Mouse (Mus musculus) heart, adult 2 months (tissue): ENCODE measurements around the gene Aldoart1. TPM values are rescaled to one million over a fixed set of nuclear protein-coding genes. Genes with fewer than 3 reads are reported as not detected.

Source experiments
- DNase-seq, 2 experiments: peaks; one replicate each; pipeline ENCODE4 v3.0.0; 2021
- H3K27ac ChIP-seq: fragments of 200-600 bp; 2 replicates; pipeline ENCODE4 v1.8.1; 2022
- H3K27me3 ChIP-seq: fragments of 200-500 bp; 2 replicates; pipeline ENCODE4 v1.6.1; 2012; ENCODE audit warnings: mild to moderate bottlenecking, low read length, inconsistent platforms, mixed read lengths; ENCODE audit not compliant: control insufficient read depth, insufficient read depth
- H3K36me3 ChIP-seq: fragments of 200-500 bp; 2 replicates; pipeline ENCODE4 v1.6.1; 2012; ENCODE audit warnings: low read length, inconsistent platforms; ENCODE audit not compliant: control insufficient read depth, insufficient read depth
- H3K4me1 ChIP-seq: fragments of 200-500 bp; 2 replicates; pipeline ENCODE4 v1.6.1; 2011; ENCODE audit warnings: low read length; ENCODE audit not compliant: control insufficient read depth, insufficient read depth
- H3K4me3 ChIP-seq: fragments of 200-600 bp; 2 replicates; pipeline ENCODE4 v1.8.1; 2022
- H3K79me2 ChIP-seq: fragments of 200-500 bp; replicated peaks from 2 replicates; pipeline ENCODE4 v1.6.1; 2012; ENCODE audit warnings: mild to moderate bottlenecking, inconsistent platforms, low read length, moderate library complexity, mixed read lengths; ENCODE audit not compliant: control insufficient read depth, insufficient read depth
- H3K9ac ChIP-seq: fragments of 200-500 bp; 2 replicates; pipeline ENCODE4 v1.6.1; 2012; ENCODE audit warnings: low read depth, mild to moderate bottlenecking, control low read depth, inconsistent platforms, low read length, mixed read lengths
- CTCF ChIP-seq: fragments of 200-600 bp; IDR thresholded peaks from 2 replicates; pipeline ENCODE4 v1.8.1; 2022; ENCODE audit warnings: antibody characterized with exemption, mild to moderate bottlenecking, moderate library complexity
- EP300 ChIP-seq: fragments of 200-500 bp; IDR thresholded peaks from 2 replicates; pipeline ENCODE4 v1.6.1; 2011; ENCODE audit warnings: low read depth, low read length, control low read depth; ENCODE audit not compliant: insufficient read depth
- POLR2A ChIP-seq: fragments of 200-500 bp; IDR thresholded peaks from 2 replicates; pipeline ENCODE4 v1.6.1; 2011; ENCODE audit warnings: mild to moderate bottlenecking, low read depth, low read length, control low read depth; ENCODE audit not compliant: insufficient read depth
- WGBS: fragments of 180-500 bp; shearing (Covaris S2); methylation state at CpG from one replicate; pipeline ENCODE4 v1.1.7; 2018; 5-methylcytosine and 5-hydroxymethylcytosine counted together
- intact Hi-C: fragments of 180-260 bp; cut with DNase I; formaldehyde crosslinking; loops from one replicate; pipeline ENCODE4 v1.15.1; 2025
- long read RNA-seq: library from polyadenylated mRNA; stranded (forward); transcript quantifications from one replicate; pipeline ENCODE4 v2.0.0, GENCODE M21; 2021
- polyA plus RNA-seq: library from polyadenylated mRNA; depleted of rRNA; stranded (reverse); fragments of >200 nt; gene quantifications from 2 replicates; pipeline ENCODE4 v1.2.3, GENCODE M21; 2012; rRNA removed
- total RNA-seq, 2 experiments: library from RNA; stranded (reverse); gene quantifications; 2 replicates each; pipeline ENCODE4 v1.2.3; 2021

Aldoart1 gene
- not detected for total RNA-seq
- polyA plus RNA-seq = 0.21 and 0.61 TPM in 2 replicates
- long read RNA-seq = 0 reads

- no peak within 1 kb of the TSS for H3K27ac ChIP-seq
- H3K36me3 ChIP-seq = no peaks in the 10 kb centered on the region
- intact Hi-C loops = no loop called here
- no peaks in the 10 kb centered on the region for H3K4me1 ChIP-seq
- 93% methylated on average over 9 of the region's 9 CpGs for WGBS
- no peak within 1 kb of the TSS for H3K9ac ChIP-seq
- H3K79me2 ChIP-seq = no peaks in the 10 kb centered on the region
- no peak for DNase-seq
- H3K27me3 ChIP-seq = no peaks in the 10 kb centered on the region
- TF ChIP-seq CTCF = no peak
- TF ChIP-seq POLR2A = no peak
- no peak for TF ChIP-seq EP300
- H3K4me3 ChIP-seq = no peak within 1 kb of the TSS
Observed at GRCm38 (mm10) chr4:72852534-72852933, at the start of gene Aldoart1. Gene Aldoart1 (minus strand): TSS chr4:72852634.

GRCm38 (mm10) chr4:72901566-72901965 lies 49.1 kb upstream of the Aldoart1 start:
- no peak for DNase-seq
- H3K36me3 ChIP-seq = no peaks in the 10 kb centered on the region
- no peak overlapping the region for H3K27ac ChIP-seq
- no peaks in the 10 kb centered on the region for H3K27me3 ChIP-seq
- no peak overlapping the region for H3K4me3 ChIP-seq
- intact Hi-C loops = no loop called here
- H3K79me2 ChIP-seq = no peaks in the 10 kb centered on the region
- WGBS = 38% methylated on average over 1 of the region's 1 CpGs
- H3K9ac ChIP-seq = no peak overlapping the region
- no peak for TF ChIP-seq CTCF
- TF ChIP-seq EP300 = no peak
- TF ChIP-seq POLR2A = no peak
- H3K4me1 ChIP-seq = no peaks in the 10 kb centered on the region

- no peak for DNase-seq
- no peak overlapping the region for H3K9ac ChIP-seq
- no peaks in the 10 kb centered on the region for H3K27me3 ChIP-seq
- WGBS = 56% methylated on average over 2 of the region's 2 CpGs
- no peaks in the 10 kb centered on the region for H3K36me3 ChIP-seq
- no peak overlapping the region for H3K27ac ChIP-seq
- H3K4me1 ChIP-seq = no peaks in the 10 kb centered on the region; the same call in 1 of the 2 replicates
- H3K4me3 ChIP-seq = no peak overlapping the region
- no peaks in the 10 kb centered on the region for H3K79me2 ChIP-seq
- TF ChIP-seq POLR2A (no peak), EP300 (no peak), CTCF (no peak)
- intact Hi-C loops = no loop called here
Observed at GRCm38 (mm10) chr4:72865371-72866075, 13.1 kb upstream of the Aldoart1 start.

GRCm38 (mm10) chr4:72844276-72844675 lies 8.2 kb downstream of the Aldoart1 start:
- no peaks in the 10 kb centered on the region for H3K27me3 ChIP-seq
- H3K4me1 ChIP-seq = no peaks in the 10 kb centered on the region
- H3K27ac ChIP-seq = no peak overlapping the region
- H3K9ac ChIP-seq = no peak overlapping the region
- H3K4me3 ChIP-seq = no peak overlapping the region
- intact Hi-C loops = no loop called here
- TF ChIP-seq CTCF (no peak), POLR2A (no peak), EP300 (no peak)
- no peaks in the 10 kb centered on the region for H3K79me2 ChIP-seq
- DNase-seq = no peak
- no peaks in the 10 kb centered on the region for H3K36me3 ChIP-seq

- Histone ChIP-seq H3K27ac (no peak overlapping the region), H3K4me3 (no peak overlapping the region), H3K36me3 (no peaks in the 10 kb centered on the region), H3K9ac (no peak overlapping the region), H3K4me1 (no peaks in the 10 kb centered on the region), H3K79me2 (no peaks in the 10 kb centered on the region), H3K27me3 (no peaks in the 10 kb centered on the region)
- TF ChIP-seq EP300 = no peak
- no peak for TF ChIP-seq POLR2A
- no peak for TF ChIP-seq CTCF
- intact Hi-C loops = no loop called here
- DNase-seq = no peak
Observed at GRCm38 (mm10) chr4:72843025-72843424, 9.4 kb downstream of the Aldoart1 start.

DNA sequence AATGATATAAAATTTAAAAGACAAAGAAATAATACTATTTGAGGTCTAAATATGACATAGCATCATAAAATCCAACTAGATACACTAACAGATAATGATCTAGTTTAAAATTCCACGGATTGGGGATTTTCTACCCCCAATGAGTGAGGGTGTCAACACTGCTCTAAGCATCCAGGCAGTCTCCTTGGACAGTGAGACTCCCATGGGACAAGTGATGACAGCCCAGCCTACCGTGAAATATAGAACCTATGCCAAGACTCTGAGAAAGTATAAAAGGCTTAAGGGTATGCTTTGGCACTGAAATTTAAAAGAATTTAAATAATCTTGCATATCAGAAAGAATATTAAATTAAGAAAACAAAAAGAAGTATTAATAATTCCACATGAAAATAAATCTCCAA lies 16.0 kb downstream of the Aldoart1 start:
- H3K27ac ChIP-seq = no peak overlapping the region
- H3K36me3 ChIP-seq = no peaks in the 10 kb centered on the region
- no peaks in the 10 kb centered on the region for H3K4me1 ChIP-seq
- intact Hi-C loops = no loop called here
- H3K4me3 ChIP-seq = no peak overlapping the region
- no peaks in the 10 kb centered on the region for H3K79me2 ChIP-seq
- no peak overlapping the region for H3K9ac ChIP-seq
- TF ChIP-seq POLR2A (no peak), EP300 (no peak), CTCF (no peak)
- no peak for DNase-seq
- 50% methylated on average over 2 of the region's 2 CpGs for WGBS
- no peaks in the 10 kb centered on the region for H3K27me3 ChIP-seq
